Mouse (Mus musculus) adrenal gland, adult 8-10 months (tissue): Measurements from ENCODE around the gene Lsr. TPM values are rescaled to one million over a fixed set of nuclear protein-coding genes. Genes with fewer than 3 reads are reported as not detected.
"Not testable (repeated sequence)": the region's sequence is repeated elsewhere in the genome, so short reads cannot be mapped to it uniquely, and the experiment has no call there.

ENCODE experiments used
- DNase-seq: peaks from one replicate; pipeline ENCODE4 v3.0.0; 2022
- total RNA-seq, 4 experiments: library from RNA; stranded (reverse); gene quantifications; 2 replicates each; pipeline ENCODE4 v1.2.4; 2022

Lsr gene
- total RNA-seq, 4 experiments from 2014 or later = 4.1 to 36.6 (median 13.7) TPM

- DNase-seq = no peak
These were observed 49.2 kb downstream of the Lsr start for GRCm38 (mm10) chr7:30924071-30924470.

DNA sequence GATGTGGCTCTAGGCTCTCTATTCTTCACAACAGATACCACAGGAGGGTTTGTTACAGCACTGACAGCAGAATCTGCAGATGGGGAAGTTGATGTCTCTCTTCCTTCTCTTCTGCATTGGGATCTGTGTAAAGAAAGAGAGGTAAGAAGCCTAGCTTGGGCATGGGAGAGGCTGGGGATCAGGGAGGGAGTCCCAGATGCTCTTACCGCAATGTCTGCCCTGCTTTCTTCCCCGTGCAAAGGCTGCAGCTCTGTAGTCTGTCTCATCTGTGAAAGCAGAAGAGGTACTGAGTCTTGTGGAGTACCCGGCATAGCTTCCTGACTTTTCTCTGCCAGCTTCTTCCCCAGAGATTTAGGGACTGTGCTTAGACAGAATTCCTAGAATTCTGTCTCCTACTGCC lies 50.8 kb downstream of the Lsr start:
- DNase-seq = not testable (repeated sequence)

DNA sequence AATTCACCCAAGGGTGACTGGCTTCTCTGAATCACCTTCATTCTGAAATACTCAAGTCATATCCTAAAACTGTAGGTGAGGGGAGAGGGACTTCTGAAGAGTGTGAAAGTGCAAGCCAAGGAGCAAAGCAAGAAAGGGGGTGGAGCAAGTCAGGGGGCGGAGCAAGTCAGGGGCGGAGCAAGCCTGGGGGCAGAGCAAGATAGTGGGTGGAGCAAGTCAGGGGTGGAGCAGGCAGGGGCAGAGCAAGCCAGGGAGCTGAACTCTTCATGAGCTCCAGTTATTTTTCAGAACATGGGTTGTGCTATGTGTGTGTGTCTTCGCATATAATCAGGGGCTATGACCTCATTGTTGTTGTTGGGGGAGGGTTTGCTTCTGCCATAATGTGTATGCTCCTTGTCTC lies 53.0 kb downstream of the Lsr start:
- no peak for DNase-seq

DNA sequence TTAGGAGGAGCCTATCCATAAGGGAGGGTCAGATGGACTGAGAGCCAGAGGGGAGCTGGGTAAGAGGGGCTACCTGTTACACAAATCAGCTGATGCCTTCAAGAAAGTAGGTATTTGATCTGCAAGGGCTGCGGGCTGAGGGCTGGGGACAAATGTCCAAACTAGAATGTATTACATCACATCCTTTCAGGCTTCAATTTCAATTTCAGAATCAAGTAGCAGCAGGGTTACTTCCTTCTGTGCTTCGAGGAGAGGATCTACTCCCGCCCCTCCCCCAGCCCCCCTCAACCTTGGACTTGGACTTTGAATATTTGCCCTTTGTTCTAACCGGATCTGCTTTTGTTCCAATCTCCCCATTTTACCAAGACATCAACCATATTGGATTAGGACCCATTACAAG lies 56.0 kb downstream of the Lsr start:
- DNase-seq = no peak

DNA sequence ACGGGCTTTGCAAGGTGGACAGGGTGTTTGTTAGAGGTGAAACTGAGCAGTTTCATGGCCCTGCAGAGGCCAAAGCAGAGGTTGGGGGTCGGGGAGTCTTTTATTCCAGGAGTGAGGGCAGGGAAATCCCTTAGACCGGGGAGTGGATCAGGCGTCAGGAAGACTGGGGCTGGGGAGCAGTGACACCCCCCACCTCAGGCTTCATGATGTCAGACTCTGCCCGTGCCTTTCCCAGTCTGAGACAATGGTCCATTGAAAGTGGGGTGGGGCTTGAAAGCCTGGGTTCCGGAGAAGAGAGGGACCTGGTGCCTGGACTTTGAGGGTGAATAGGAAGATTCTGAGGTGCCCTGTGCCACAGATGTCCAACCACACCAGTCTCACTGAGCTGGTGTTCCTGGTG lies 56.6 kb downstream of the Lsr start:
- no peak for DNase-seq

- no peak for DNase-seq
These were observed 58.5 kb downstream of the Lsr start, which contains the start of gene Mag for GRCm38 (mm10) chr7:30914732-30915131. Gene Mag, minus strand, starts transcription at chr7:30914873.

- no peak for DNase-seq
These were observed 63.5 kb downstream of the Lsr start for GRCm38 (mm10) chr7:30909773-30910172.

DNA sequence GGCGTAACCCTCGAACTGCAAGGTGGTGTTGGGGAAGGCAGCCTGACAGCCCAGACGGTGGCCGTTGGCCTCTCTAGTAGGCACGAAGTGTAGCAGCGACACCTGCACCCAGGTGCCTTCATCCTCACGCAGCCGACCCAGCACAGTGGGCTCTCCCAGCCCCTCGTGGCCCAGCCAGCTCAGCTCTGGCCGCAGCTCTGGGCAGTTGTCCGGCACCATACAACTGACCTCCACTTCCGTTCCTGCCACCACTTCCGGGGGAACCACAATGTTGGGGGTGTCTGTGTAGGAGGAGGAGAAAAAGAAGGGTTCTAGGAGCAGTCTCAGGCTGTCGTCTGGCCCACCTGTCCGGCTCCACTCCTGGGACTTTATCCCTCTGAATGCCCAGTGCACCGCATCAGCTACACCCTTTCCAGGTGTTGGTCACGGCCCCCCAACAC lies 64.3 kb downstream of the Lsr start:
- no peak for DNase-seq

DNA sequence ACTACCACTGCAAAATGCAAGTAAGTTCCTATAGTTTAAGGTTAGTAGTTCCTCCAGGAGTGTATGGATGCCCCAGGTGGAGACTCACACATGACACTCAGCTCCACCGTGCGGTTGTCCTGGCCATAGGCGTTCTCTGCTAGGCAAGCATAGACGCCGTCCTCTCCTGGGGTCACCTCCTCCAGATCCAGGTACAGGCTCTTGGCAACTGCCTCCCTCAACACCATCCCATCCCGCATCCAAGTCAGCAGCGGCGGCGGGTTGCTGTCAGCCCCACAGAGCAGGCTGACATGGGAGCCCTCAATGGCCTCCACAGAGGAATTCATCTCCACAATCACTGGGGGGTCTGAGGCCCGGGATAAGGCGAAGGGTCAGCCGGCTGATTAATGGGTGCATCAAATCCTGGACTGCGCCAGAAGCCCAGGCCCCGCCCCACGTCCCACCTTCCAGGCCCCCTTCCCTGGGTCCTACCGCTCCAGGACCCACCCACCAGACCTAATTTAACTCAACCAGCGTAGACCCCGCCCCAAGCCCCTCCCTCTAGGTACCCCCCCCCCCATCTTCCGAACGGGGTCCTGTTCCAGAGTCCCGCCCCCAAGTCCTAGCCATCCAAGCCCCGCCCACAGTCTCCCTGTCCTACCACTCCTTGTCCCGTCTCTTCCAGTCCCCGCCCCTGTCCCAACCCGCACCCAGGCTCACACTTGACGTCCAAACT lies 64.8 kb downstream of the Lsr start:
- no peak for DNase-seq

Other genes starting within 250 kb of the Lsr start
- 100 to 1,000 TPM; 179 to 210 (median 202) TPM for gene Tmem147, start 243.9 kb downstream of the Lsr start, total RNA-seq
- gene Gapdhs, start 229.8 kb downstream of the Lsr start, total RNA-seq = not detected
- 100 to 1,000 TPM; 213 to 399 (median 309) TPM for gene Sbsn, start 222.0 kb downstream of the Lsr start, total RNA-seq
- gene Dmkn, start 209.7 kb downstream of the Lsr start, total RNA-seq = 1 to 10 TPM; 2.7 to 4.6 (median 4.2) TPM
- not detected for gene Krtdap, start 185.6 kb downstream of the Lsr start, total RNA-seq
- 1 to 10 TPM; 1.6 to 9.0 (median 2.6) TPM for gene Ffar2, start 149.7 kb downstream of the Lsr start, total RNA-seq
- gene Ffar3, start 117.3 kb downstream of the Lsr start, total RNA-seq = 1 to 10 TPM in 1 of 4 experiments, under 1 TPM in 3; 0.35 to 1.9 (median 0.75) TPM
- not detected for gene Ffar1, start 111.9 kb downstream of the Lsr start, total RNA-seq
- gene Cd22, start 93.1 kb downstream of the Lsr start, total RNA-seq = 1 to 10 TPM; 1.1 to 2.3 (median 1.5) TPM
- gene Mag, start 58.6 kb downstream of the Lsr start, total RNA-seq = 1 to 10 TPM in 1 of 4 experiments, under 1 TPM in 3; 0.32 to 1.3 (median 0.42) TPM
- 1 to 10 TPM in 3 of 4 experiments, not detected in 1; 1.3 to 4.2 (median 2.6) TPM for gene Hamp2, start 48.8 kb downstream of the Lsr start, total RNA-seq
- gene Hamp, start 29.4 kb downstream of the Lsr start, total RNA-seq = 10 to 100 TPM in 1 of 4 experiments, 1 to 10 TPM in 1, under 1 TPM in 1, not detected in 1; 0.99 to 15.0 (median 1.0) TPM
- gene Usf2, start 16.7 kb downstream of the Lsr start, total RNA-seq = 100 to 1,000 TPM; 116 to 131 (median 127) TPM
- 1 to 10 TPM in 2 of 4 experiments, under 1 TPM in 2; 0.38 to 2.2 (median 0.84) TPM for gene Fam187b, start 326 bp upstream of the Lsr start, total RNA-seq
- 10 to 100 TPM; 53.1 to 81.6 (median 58.8) TPM for gene Fxyd5, start 69.0 kb upstream of the Lsr start, total RNA-seq
- gene Fxyd7, start 78.0 kb upstream of the Lsr start, total RNA-seq = 1 to 10 TPM; 2.0 to 4.1 (median 2.3) TPM
- gene Fxyd1, start 83.7 kb upstream of the Lsr start, total RNA-seq = 100 to 1,000 TPM; 110 to 212 (median 163) TPM
- gene Lgi4, start 85.9 kb upstream of the Lsr start, total RNA-seq = 1 to 10 TPM; 2.8 to 8.8 (median 4.2) TPM
- 1 to 10 TPM in 1 of 4 experiments, under 1 TPM in 3; 0.73 to 1.3 (median 0.86) TPM for gene Fxyd3, start 103.2 kb upstream of the Lsr start, total RNA-seq
- gene Hpn, start 141.8 kb upstream of the Lsr start, total RNA-seq = 1 to 10 TPM in 3 of 4 experiments, under 1 TPM in 1; 0.26 to 1.5 (median 1.2) TPM
- 10 to 100 TPM; 14.2 to 27.2 (median 18.9) TPM for gene Scn1b, start 153.5 kb upstream of the Lsr start, total RNA-seq
- gene Gramd1a, start 182.4 kb upstream of the Lsr start, total RNA-seq = 10 to 100 TPM; 37.7 to 65.1 (median 55.4) TPM